17 mouse cellular contexts compared by ENCODE assay signal in genomic region chr5:99423271-99423670, GRCm38 (mm10).
A peak's percentile ranks its signal among the peaks of the same experiment; 100 is the strongest.
DNase-seq lines count a peak whose midpoint lies in the region; TF ChIP-seq lines count a peak whose summit lies in the region.
"Had no signal": no experiment of that assay in that cellular context is flagged by ENCODE, and none has a peak within 500 bp of the region (broad histone marks: within the 10 kb centered on the region; RNA-seq: fewer than 3 reads in every experiment).

No protein-coding gene starts in this region.

- H3K27ac ChIP-seq in layer of hippocampus, adult 2 months: no peak overlapping the region
- H3K27ac ChIP-seq: embryonic facial prominence, embryonic 12.5 days; heart, embryonic 13.5 days; hindbrain, embryonic 13.5 days; limb, embryonic 12.5 days; macrophage; neural tube, embryonic 12.5 days had no signal

- peak; percentile 63 for TF ChIP-seq CTCF in layer of hippocampus, adult 2 months (conservative IDR thresholded peaks at IDR 0.05)

- intact Hi-C loops in gastrocnemius, postnatal 14 days (cut with DNase I; ENCODE audit: low total_unique reads): no loop called here

- no peak overlapping the region for H3K4me3 ChIP-seq in layer of hippocampus, adult 2 months
- H3K4me3 ChIP-seq: embryonic facial prominence, embryonic 12.5 days; heart, embryonic 13.5 days; hindbrain, embryonic 13.5 days; limb, embryonic 12.5 days; neural tube, embryonic 12.5 days had no signal

- peak; percentile 13 for DNase-seq in gastrocnemius, postnatal 14 days
- DNase-seq in gastrocnemius, adult 18-20 months (ENCODE audit: low spot score): no peak
- DNase-seq in layer of hippocampus, adult 2 months (ENCODE audit: low spot score in 2 of 2): no peak
- DNase-seq in layer of hippocampus, postnatal 14 days (ENCODE audit: low spot score in 2 of 2): no peak
- peak; percentile 22 for DNase-seq in lung, postnatal 14 days
- DNase-seq in lung, adult 18-20 months: no peak
- peak; percentile 18 for DNase-seq in testis, postnatal 14 days (ENCODE audit: low spot score)
- DNase-seq: adrenal gland, adult 8-10 months; kidney, adult 8-10 months; layer of hippocampus, adult 9-11 months; midbrain, embryonic 14.5 days had no signal

Comparison
In these comparisons a context has a peak if more than half of its experiments do, and no peak if none do; other contexts are left out.
1. DNase-seq: peak in gastrocnemius, postnatal 14 days (single experiment), lung, postnatal 14 days (single experiment) and testis, postnatal 14 days (single experiment); none in gastrocnemius, adult 18-20 months (single experiment), layer of hippocampus, adult 2 months (0 of 2), layer of hippocampus, postnatal 14 days (0 of 2) and lung, adult 18-20 months (0 of 2).